Mouse (Mus musculus): ENCODE data around the gene Lpar2. TPM values are rescaled to one million over a fixed set of nuclear protein-coding genes. Genes with fewer than 3 reads are reported as not detected.

Lpar2 gene
- polyA plus RNA-seq (2014; fragmentation: Illumina TruSeq; extraction: RNeasy Lipid Tissue Mini Kit (QIAGEN cat#74804); ENCODE audit: low replicate concordance): 0.85 TPM

DNA sequence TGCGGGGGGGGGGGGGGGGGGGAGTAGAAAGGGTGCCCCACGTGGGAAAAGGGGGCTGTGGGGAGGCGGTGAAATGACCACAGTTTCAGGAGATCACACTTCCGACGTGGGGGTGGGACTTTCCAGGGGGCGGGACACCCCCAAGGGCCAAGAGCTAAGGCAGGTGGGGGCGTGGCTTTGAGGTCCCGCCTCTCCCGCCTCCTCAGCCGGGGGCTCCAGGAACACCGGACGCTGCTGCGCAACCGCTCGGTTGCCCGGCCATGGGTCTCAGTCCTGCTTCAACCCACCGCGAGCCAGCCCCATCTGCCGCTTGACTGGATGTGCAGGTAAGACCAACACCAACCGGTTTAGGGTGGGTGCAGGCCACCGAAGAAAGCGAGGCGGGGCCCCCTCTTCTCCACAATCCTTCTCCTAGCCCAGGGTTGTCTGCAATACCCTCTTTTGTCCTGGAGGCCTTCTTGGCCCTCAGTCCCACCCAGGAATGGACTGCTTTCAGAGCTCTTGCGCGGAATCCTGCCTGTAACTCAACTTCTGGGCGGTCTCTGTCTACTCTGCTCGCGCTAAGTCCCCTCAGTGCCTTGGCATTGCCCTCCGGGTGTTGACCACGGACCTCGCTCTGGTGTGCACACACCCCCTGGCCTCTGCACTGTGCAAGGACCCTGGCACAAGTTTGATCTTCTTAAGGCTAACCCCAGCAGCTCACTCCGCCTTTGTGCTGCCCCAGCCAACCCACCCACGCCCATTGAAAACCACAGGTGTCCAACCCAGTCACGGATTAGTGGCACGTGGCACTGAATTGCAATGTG lies at the start of gene Lpar2:
Gene Lpar2, plus strand, starts transcription at position 44 of the 806 bp plus-strand sequence.

DNA sequence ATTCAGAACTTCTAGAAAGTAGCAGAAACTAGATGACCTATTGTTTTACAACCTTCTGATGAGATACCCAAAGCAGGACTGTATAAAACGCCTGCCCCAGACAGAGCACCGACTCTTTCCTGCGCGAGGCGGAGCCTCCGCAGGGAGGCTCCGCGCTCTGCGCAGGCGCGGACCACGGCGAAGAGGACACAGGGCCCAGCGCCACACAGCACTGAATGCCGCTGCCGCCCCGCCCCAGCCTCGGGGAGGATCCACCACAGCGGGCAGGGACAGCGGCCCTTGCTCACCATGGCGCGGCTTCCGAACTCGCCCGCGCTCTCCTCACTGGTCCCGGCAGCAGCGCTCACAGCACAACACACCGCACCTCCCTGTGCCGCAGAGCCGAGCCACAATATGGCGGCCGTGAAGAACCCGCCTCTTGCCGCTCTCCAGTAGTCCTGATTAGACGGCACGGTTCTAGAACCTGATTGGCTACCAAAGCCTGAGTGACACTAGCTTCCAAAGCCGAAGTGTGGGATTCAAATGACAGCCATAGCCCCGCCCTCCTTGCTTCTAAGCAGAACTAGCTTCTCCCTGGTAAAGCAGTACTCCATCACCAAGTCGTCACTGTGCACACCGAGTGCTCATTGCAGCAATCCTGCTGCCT lies 47.6 kb upstream of the Lpar2 start, which contains the start of gene Gm20422:
Gene Gm20422, minus strand, starts transcription at position 384 of the 646 bp plus-strand sequence.

DNA sequence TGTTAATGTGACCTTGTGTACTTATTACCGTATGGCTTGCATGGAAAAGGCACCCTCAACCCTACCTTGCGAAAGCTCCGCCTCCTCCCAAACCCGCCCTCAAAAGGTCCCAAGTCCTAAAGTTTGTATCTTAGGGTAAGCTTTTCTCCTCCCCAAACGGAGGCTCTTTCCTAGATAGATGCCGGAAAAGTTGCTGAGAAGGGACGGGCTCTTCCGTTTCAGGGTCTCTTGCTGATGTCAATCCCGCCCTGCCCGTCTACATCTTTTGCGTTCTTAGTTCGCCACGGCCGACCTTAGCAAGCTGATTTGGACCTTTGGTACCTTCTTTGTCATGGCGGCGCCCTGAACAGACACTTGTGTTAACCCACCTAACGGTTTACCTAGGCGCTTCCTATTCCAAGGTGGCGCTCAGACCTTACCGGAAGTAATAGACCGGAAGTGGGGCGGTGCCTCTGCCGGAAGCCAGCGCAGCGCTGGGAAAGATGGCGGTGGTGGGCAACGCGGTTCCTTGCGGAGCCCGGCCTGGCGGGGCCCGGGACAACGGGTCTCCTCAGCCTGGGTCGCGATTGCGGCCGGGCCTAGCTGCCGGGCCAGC lies 31.4 kb upstream of the Lpar2 start, which contains the start of the genes Atp13a1 and Zfp866:
Gene Atp13a1, plus strand, starts transcription at position 391 of the 595 bp plus-strand sequence.
Gene Zfp866, minus strand, starts transcription at position 406 of the 595 bp plus-strand sequence.

DNA sequence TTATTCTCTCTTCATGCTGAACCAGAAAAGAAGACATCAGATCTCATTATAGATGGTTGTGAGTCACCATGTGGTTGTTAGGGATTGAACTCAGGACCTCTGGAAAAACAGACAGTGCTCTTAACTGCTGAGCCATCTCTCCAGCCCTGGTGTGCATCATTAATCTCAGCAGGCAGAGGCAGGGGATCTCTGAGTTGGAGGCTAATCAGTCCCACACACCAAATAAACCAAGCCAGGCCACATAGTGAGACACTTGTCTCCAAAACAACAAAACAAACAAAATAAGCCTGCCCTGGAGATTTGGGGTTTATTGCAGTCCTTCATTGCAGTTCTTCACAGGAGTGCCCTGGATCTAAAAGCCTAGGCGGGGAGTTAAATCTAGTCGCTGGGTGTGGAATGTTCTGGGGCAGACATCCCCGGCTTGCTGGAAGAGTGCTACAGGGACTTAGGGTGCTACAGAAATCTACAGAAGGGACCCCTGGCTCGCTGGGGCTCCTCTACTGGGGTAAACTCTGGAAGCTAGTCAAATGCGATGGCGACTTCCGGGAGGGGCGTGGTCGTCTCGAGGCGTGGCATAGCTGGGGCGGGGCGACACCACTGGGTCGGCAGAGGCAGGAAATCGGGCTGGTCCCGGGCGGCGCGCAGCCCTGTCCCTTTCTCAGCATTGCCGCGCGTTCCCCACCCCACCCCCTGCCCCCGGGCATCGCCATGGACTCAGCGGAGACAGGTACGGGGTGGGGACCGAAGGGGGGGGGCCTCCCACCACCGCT lies 13.9 kb upstream of the Lpar2 start, which contains the start of gene Gmip:
Gene Gmip, plus strand, starts transcription at position 586 of the 770 bp plus-strand sequence.

DNA sequence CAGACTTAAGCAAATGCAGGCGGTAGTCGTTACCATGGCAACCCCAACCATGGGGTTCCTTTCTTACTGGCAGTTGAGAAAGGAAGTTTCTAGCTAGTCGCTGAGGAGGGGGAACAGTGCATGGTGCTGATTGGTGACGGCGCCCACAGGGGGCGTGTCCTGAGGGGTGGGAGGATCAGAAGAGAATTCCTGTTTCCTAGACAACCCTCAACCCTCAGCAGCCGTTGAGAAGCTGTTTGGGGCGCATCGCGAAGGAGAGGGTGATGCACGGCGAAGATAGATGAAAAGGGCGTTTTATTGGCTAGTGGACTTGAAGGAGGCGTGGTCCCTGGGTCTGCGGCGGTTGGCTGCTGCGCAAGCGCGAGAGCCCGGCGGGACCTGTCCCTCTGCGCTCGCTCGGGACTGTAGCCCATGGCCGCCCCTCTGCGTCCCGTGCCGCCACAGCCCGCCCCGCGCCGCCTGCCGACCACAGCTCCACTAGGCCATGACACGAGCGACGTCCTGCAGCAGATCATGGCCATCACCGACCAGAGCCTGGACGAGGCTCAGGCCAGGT lies 10.1 kb downstream of the Lpar2 start, which contains the start of gene Pbx4:
Gene Pbx4, plus strand, starts transcription at position 194 of the 556 bp plus-strand sequence.

Other genes starting within 250 kb of the Lpar2 start
- gene Zfp868, start 196.9 kb upstream of the Lpar2 start, polyA plus RNA-seq (2014; fragmentation: Illumina TruSeq; extraction: RNeasy Lipid Tissue Mini Kit (QIAGEN cat#74804); ENCODE audit: low replicate concordance): 51.5 TPM
- gene Zfp964, start 167.9 kb upstream of the Lpar2 start, polyA plus RNA-seq (2014; fragmentation: Illumina TruSeq; extraction: RNeasy Lipid Tissue Mini Kit (QIAGEN cat#74804); ENCODE audit: low replicate concordance): 4.9 TPM
- gene Zfp869, start 111.7 kb upstream of the Lpar2 start, polyA plus RNA-seq (2014; fragmentation: Illumina TruSeq; extraction: RNeasy Lipid Tissue Mini Kit (QIAGEN cat#74804); ENCODE audit: low replicate concordance): 53.1 TPM
- 15.6 TPM for gene Zfp963, start 72.5 kb upstream of the Lpar2 start, polyA plus RNA-seq (2014; fragmentation: Illumina TruSeq; extraction: RNeasy Lipid Tissue Mini Kit (QIAGEN cat#74804); ENCODE audit: low replicate concordance)
- 1.3 TPM for gene Gm20422, start 47.5 kb upstream of the Lpar2 start, polyA plus RNA-seq (2014; fragmentation: Illumina TruSeq; extraction: RNeasy Lipid Tissue Mini Kit (QIAGEN cat#74804); ENCODE audit: low replicate concordance)
- gene Atp13a1, start 31.3 kb upstream of the Lpar2 start, polyA plus RNA-seq (2014; fragmentation: Illumina TruSeq; extraction: RNeasy Lipid Tissue Mini Kit (QIAGEN cat#74804); ENCODE audit: low replicate concordance): 0.78 TPM
- 28.8 TPM for gene Zfp866, start 31.3 kb upstream of the Lpar2 start, polyA plus RNA-seq (2014; fragmentation: Illumina TruSeq; extraction: RNeasy Lipid Tissue Mini Kit (QIAGEN cat#74804); ENCODE audit: low replicate concordance)
- 6.5 TPM for gene Gmip, start 13.8 kb upstream of the Lpar2 start, polyA plus RNA-seq (2014; fragmentation: Illumina TruSeq; extraction: RNeasy Lipid Tissue Mini Kit (QIAGEN cat#74804); ENCODE audit: low replicate concordance)
- 1.4 TPM for gene Pbx4, start 10.1 kb downstream of the Lpar2 start, polyA plus RNA-seq (2014; fragmentation: Illumina TruSeq; extraction: RNeasy Lipid Tissue Mini Kit (QIAGEN cat#74804); ENCODE audit: low replicate concordance)
- gene Cilp2, start 65.3 kb downstream of the Lpar2 start, polyA plus RNA-seq (2014; fragmentation: Illumina TruSeq; extraction: RNeasy Lipid Tissue Mini Kit (QIAGEN cat#74804); ENCODE audit: low replicate concordance): not detected
- gene Tssk6, start 79.8 kb downstream of the Lpar2 start, polyA plus RNA-seq (2014; fragmentation: Illumina TruSeq; extraction: RNeasy Lipid Tissue Mini Kit (QIAGEN cat#74804); ENCODE audit: low replicate concordance): not detected
- not detected for gene Ndufa13, start 80.1 kb downstream of the Lpar2 start, polyA plus RNA-seq (2014; fragmentation: Illumina TruSeq; extraction: RNeasy Lipid Tissue Mini Kit (QIAGEN cat#74804); ENCODE audit: low replicate concordance)
- gene Yjefn3, start 80.3 kb downstream of the Lpar2 start, polyA plus RNA-seq (2014; fragmentation: Illumina TruSeq; extraction: RNeasy Lipid Tissue Mini Kit (QIAGEN cat#74804); ENCODE audit: low replicate concordance): not detected
- 5.5 TPM for gene Gatad2a, start 174.0 kb downstream of the Lpar2 start, polyA plus RNA-seq (2014; fragmentation: Illumina TruSeq; extraction: RNeasy Lipid Tissue Mini Kit (QIAGEN cat#74804); ENCODE audit: low replicate concordance)
- 8.8 TPM for gene Mau2, start 220.3 kb downstream of the Lpar2 start, polyA plus RNA-seq (2014; fragmentation: Illumina TruSeq; extraction: RNeasy Lipid Tissue Mini Kit (QIAGEN cat#74804); ENCODE audit: low replicate concordance)
- gene Sugp1, start 220.4 kb downstream of the Lpar2 start, polyA plus RNA-seq (2014; fragmentation: Illumina TruSeq; extraction: RNeasy Lipid Tissue Mini Kit (QIAGEN cat#74804); ENCODE audit: low replicate concordance): 5.9 TPM